Mouse (Mus musculus): Measurements from ENCODE around the gene Ttll8.

The Ttll8 gene

DNA sequence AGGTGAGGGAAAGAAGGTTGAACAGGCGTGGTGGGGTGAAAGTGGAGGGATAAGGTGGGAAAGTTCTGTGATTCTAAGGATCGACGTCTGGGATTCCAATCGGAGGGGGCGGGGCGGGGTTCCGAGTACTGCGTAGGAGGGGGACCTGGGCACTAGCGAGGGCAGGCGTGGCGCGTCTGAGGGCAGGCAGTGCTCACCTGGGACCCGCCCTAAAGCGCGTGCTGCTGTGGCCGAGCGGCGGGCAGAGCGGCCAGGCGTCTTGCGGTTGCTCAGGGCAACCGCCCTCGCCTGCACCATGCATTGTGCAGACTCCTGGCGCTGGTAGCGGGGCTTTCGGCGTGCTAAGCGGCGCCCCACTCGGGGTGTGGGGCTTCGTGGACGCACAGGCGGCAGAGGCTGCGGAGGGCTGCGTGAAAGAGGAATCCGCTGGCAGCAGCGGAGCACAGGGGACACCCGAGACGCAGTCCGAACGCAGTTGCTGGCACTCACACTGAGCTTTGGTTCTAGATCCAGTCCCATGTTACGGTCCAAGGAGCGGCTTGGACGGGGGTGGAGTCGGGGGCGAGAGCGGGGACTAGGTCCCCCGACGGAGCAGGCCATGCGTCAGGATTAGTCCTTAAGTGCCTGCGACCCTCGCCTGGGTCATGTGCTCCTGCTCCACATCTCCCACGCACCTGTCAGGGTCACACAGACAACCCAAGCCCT, at the start of gene Ttll8:
Gene Ttll8, minus strand, starts transcription at position 51 of the 705 bp plus-strand sequence.
- peak; percentile 57 for DNase-seq (ENCODE audit: low spot score)

- DNase-seq (ENCODE audit: low spot score), result no peak
Observed at GRCm38 (mm10) chr15:89001245-89001644, 47.0 kb upstream of the Ttll8 start.

- no peak for DNase-seq (ENCODE audit: low spot score)
Observed at GRCm38 (mm10) chr15:89000367-89000766, 46.1 kb upstream of the Ttll8 start.

- peak; percentile 12 for DNase-seq (ENCODE audit: low spot score)
Observed at GRCm38 (mm10) chr15:88999124-88999523, 44.9 kb upstream of the Ttll8 start.

GRCm38 (mm10) chr15:88998636-88999035, 44.4 kb upstream of the Ttll8 start:
- no peak for DNase-seq (ENCODE audit: low spot score)

- DNase-seq (ENCODE audit: low spot score), result no peak
Observed at GRCm38 (mm10) chr15:88989236-88989635, 35.0 kb upstream of the Ttll8 start.

- DNase-seq (ENCODE audit: low spot score), result no peak
Observed at GRCm38 (mm10) chr15:88982534-88983079, 28.4 kb upstream of the Ttll8 start, which contains the start of gene Mov10l1. Gene Mov10l1, plus strand, starts transcription at chr15:88982909.

GRCm38 (mm10) chr15:88979138-88979446, 24.9 kb upstream of the Ttll8 start:
- DNase-seq (ENCODE audit: low spot score), result no peak

- no peak for DNase-seq (ENCODE audit: low spot score)
Observed at GRCm38 (mm10) chr15:88978281-88979137, 24.3 kb upstream of the Ttll8 start, which contains the start of gene Mlc1. Gene Mlc1, minus strand, starts transcription at chr15:88979007.

DNA sequence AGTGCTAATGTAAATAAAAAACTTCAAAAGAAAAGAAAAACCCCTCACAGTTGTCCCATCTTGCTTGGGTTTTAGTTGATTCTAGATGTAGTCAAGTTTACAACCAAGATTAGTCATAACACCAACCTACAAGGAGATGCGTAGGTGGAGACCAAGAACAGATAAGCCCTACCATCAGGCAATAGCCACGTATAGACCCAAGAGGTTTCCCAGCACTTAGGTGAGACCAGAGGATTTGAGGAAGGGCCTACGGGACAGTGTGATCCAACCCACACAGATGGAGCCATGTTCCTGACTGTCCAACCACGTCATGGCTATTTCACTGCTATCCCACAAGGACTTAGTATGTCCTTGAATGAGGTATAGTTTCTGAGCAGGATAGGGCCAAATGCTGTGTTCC, 18.1 kb upstream of the Ttll8 start:
- DNase-seq (ENCODE audit: low spot score), result no peak

DNA sequence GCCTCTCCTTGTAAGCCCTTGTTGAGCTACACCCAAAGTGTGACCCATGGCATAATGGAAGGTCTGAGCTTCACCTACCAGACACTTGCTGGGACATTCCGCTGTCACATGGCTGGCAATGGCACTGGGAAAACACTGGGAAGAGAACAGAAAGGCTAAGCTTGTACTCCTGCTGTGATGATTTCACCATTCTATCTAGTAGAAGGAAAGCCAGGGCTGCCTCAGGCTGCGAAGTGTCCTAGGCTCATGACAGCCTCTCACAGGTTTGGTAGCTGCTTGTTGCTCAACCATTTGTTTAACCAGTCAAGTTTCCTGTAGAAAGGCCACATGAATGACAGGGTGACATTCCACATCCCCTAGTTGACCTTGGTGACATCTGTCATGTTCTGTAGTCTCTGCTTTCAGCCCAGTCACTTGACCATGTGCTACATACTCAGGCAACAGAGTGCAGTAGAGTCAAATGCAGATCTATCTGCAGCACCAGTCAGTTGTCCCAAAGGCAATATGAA, 9.9 kb upstream of the Ttll8 start:
- no peak for DNase-seq (ENCODE audit: low spot score)

DNA sequence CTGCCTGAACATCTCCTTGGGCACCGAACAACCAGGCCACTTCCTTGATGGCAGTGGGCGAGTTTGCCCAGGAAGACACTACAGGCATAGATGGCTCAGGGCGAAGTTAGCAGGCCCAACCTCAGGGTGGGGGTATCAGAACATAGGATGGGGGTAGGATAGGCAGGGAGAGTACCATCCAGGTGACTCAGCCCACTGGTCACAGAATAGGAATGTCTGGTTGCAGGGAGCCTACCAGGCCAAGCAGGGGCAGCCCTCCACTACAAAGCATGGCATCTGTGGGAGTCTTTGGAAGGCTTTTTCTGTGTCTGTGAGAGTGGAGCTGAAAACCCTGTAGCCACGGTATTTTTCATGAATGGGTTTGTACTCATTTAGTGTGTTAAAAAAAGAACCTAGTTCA, 3.3 kb upstream of the Ttll8 start:
- DNase-seq (ENCODE audit: low spot score), result no peak

GRCm38 (mm10) chr15:88955342-88955741, 1.1 kb upstream of the Ttll8 start:
- DNase-seq (ENCODE audit: low spot score), result no peak

DNA sequence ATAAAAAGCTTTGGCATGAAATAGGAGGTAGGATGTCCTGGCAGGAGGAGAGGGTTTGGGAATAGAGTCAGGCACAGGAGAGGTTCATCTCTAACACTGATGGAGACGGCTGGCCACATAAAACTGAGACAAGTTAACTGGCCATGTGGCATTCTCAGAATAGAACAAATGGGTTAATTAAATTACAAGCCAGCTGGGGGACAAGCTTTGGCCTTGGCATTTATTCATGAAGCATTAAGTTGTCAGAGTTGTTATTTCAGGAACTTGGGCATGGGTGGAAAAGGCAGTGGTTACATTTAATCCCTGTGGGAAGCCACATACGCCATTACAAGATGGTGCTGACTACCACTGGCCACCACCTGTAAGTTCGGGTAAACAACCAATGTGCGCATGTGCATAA, 3.0 kb downstream of the Ttll8 start:
- DNase-seq (ENCODE audit: low spot score), result no peak

DNA sequence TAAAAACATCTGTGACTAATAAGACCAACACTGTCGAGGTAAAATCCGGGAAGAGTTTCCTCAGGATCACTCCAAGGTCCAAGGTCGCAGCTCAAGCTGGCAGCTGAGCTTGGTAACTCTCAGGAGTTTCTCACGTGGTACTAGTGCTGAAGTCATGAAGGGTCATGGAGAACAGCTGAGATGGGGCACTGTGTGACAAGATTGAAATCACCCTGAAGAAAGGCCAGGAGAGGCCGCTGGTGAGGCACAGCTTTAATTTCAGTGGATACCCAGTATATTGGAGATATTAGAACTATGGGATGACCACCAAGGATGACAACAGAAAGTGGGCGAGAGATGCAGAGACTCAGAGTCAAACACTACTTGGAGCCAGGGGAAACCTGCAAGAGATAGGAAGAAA, 7.4 kb downstream of the Ttll8 start:
- no peak for DNase-seq (ENCODE audit: low spot score)

- no peak for DNase-seq (ENCODE audit: low spot score)
Observed at GRCm38 (mm10) chr15:88943896-88944551, 10.2 kb downstream of the Ttll8 start.

DNA sequence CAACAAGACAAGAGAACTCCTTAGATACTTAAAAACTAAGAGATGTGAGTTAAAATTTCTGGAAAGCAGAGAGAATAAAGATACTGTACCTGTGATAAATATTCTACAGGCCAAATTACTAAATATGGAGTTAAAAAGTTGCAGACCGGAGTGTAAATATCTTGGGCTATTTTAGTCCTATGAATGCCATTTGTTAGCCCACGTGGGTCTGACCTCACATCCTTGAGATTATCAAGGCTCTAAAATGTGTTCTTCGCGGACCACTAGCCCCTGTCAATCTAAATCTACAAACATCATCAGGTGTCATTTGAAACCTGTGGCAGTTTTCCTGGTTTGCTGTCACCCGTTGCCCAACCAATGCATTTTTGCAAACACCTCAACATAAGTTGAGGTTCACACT, 11.4 kb downstream of the Ttll8 start:
- no peak for DNase-seq (ENCODE audit: low spot score)

DNA sequence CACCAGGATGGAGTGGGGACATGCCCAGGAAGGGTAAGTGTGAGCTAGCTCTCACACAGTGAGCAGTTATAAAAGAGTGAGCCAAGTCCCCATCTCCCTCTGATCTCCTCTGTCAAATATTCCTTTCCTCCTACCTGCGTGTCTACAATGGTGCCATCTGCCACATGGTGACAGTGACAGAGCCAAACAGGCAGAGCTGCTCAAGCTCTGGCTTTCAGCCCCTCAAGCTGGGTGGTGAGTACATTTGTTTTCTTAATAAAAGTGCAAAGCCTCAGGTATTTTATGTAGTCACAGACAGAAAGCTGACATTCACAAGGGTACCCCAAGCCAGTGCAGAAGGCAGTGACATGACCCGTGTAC, 16.9 kb downstream of the Ttll8 start:
- no peak for DNase-seq (ENCODE audit: low spot score)

DNA sequence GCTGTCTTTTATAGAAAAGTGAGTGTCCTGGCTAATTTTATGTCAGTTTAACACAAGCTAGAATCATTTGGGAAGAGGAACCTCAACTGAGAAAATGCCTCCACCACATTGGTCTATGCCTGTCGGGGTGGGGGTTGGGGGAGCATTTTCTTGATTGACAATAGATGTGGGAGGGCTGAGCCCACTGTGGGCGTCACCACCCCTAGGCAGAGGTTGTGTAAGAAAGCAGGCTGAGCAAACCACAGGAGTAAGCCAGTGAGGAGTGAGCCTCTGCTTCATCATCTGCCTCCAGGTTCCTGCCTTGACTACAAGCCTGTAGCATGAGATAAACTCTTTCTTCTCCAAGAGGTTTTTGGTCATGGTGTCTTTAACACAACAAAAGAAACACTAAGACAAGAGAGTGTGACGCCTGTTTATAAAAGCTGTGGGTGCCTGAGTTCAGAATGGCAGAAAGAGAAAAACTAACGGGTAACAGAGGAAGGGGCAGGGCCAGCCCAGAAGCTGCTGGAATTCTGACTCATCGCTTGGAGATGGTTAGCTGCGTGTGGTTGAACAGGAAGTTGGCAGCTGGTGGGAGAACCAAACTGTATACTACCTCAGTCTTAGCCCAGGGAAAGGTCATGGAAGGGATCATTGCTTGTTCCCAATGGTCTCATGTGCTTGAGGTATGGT, 17.5 kb downstream of the Ttll8 start:
- no peak for DNase-seq (ENCODE audit: low spot score)

GRCm38 (mm10) chr15:88934141-88934540, 20.1 kb downstream of the Ttll8 start:
- peak; percentile 53 for DNase-seq (ENCODE audit: low spot score)

DNA sequence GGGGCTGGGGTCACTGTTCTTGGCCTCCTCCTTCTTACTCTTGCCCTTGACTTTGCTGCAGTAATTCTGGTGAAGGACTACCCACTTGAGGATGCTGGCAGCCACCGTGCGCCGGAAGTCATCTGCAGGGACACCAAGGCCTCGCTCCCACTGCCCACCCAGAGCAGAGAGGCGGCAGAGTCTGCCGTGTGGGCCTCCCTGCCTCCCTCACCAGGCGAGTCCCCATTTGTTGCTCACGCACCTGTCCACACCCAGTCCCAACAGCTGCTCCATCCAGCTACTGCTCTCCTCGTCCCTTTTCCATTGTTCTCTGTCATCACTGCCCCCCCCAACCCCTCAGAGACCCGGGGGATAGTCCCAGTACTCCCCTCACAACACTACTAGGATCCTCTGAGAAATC, 21.6 kb downstream of the Ttll8 start:
- DNase-seq (ENCODE audit: low spot score), result no peak

DNA sequence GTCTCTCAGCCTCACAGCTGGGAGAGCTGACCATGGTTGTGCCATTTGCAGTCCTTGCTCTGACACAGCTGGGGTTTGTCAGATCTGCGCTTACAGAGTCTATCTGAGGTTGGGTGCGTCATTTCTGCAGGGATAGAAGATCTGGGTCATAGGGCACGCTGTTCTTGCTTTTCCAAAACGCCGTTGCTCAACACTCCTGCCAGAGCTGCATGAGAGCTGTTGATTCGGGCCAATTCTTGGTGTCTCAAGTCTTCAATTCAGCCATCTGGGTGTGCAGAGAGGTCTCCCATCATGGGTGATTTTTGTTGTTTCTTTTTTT, 32.3 kb downstream of the Ttll8 start:
- no peak for DNase-seq (ENCODE audit: low spot score)

Measured in retina, embryonic 14.5 days (tissue).